In genomic region chr12:80833541-80833940, GRCm38 (mm10) we compare ENCODE assay signal across 9 mouse cellular contexts. TPM values are rescaled to one million over a fixed set of nuclear protein-coding genes. Genes with fewer than 3 reads are reported as not detected.
DNase-seq lines count a peak whose midpoint lies in the region; ATAC-seq and TF ChIP-seq lines count a peak whose summit lies in the region.
"Had no signal": no experiment of that assay in that cellular context is flagged by ENCODE, and none has a peak within 500 bp of the region (broad histone marks: within the 10 kb centered on the region; RNA-seq: fewer than 3 reads in every experiment).

No protein-coding gene starts in this region.

- H3K36me3 ChIP-seq in heart, adult 2 months (ENCODE audit: control insufficient read depth, insufficient read depth, low read length) = peaks cover 69% of the 10 kb centered on the region
- 0 out of 2 replicates have a peak, but pooled peaks cover 4% of the 10 kb centered on the region for H3K36me3 ChIP-seq in heart, embryonic 10.5 days
- 0 out of 2 replicates have a peak, but pooled peaks cover 4% of the 10 kb centered on the region for H3K36me3 ChIP-seq in lung, postnatal 0 days (ENCODE audit: insufficient read depth, low read length)
- H3K36me3 ChIP-seq in forebrain, postnatal 0 days (ENCODE audit: insufficient read depth) = no peaks in the 10 kb centered on the region
- peaks cover 3% of the 10 kb centered on the region; the same call in 1 of the 2 replicates for H3K36me3 ChIP-seq in midbrain, embryonic 13.5 days

- DNase-seq in heart, adult 2 months = peak in 1 of 2 experiments; percentile 73
- no peak for DNase-seq in heart, embryonic 10.5 days (ENCODE audit: low spot score)
- DNase-seq in B cell, adult 2 months = peak; percentile 31 to 39
- peak; percentile 68 for DNase-seq in lung, postnatal 0 days (ENCODE audit: low spot score)
- no peak for DNase-seq in forebrain, postnatal 0 days
- no peak for DNase-seq in neural tube, embryonic 10.5 days (ENCODE audit: extremely low spot score, low spot score)
- DNase-seq: gastrocnemius, postnatal 14 days had no signal

- no peak overlapping the region for H3K4me3 ChIP-seq in heart, adult 2 months
- H3K4me3 ChIP-seq in heart, embryonic 10.5 days = no peak overlapping the region
- no peak overlapping the region for H3K4me3 ChIP-seq in brown adipose tissue, adult 24 weeks (ENCODE audit: insufficient read depth, low read depth, low read length)
- no peak overlapping the region for H3K4me3 ChIP-seq in lung, postnatal 0 days (ENCODE audit: low read depth, low read length)
- no peak overlapping the region for H3K4me3 ChIP-seq in forebrain, postnatal 0 days (ENCODE audit: low read depth, low read length)
- H3K4me3 ChIP-seq in midbrain, embryonic 13.5 days (replicated peaks) = no peak overlapping the region

- WGBS in heart, adult 2 months = 10% methylated on average over 2 of the region's 2 CpGs
- 29% methylated on average over 2 of the region's 2 CpGs for WGBS in heart, embryonic 10.5 days
- 35% methylated on average over 2 of the region's 2 CpGs for WGBS in lung, postnatal 0 days
- 56% methylated on average over 2 of the region's 2 CpGs for WGBS in forebrain, postnatal 0 days
- WGBS in midbrain, embryonic 13.5 days = 79% methylated on average over 2 of the region's 2 CpGs

- no peak overlapping the region for H3K4me2 ChIP-seq in lung, postnatal 0 days (replicated peaks; ENCODE audit: low read depth, low read length)
- H3K4me2 ChIP-seq in forebrain, postnatal 0 days (ENCODE audit: low read depth) = no peak overlapping the region
- no peak overlapping the region for H3K4me2 ChIP-seq in midbrain, embryonic 13.5 days (replicated peaks)

- TF ChIP-seq EP300 in heart, adult 2 months (IDR thresholded peaks at IDR 0.05; ENCODE audit: insufficient read depth, low read depth, low read length) = no peak
- TF ChIP-seq EP300 in lung, postnatal 0 days (IDR thresholded peaks at IDR 0.05) = peak; percentile 92

- H3K9me3 ChIP-seq in heart, embryonic 10.5 days = no peaks in the 10 kb centered on the region
- H3K9me3 ChIP-seq in lung, postnatal 0 days (ENCODE audit: low read length) = no peaks in the 10 kb centered on the region
- no peaks in the 10 kb centered on the region for H3K9me3 ChIP-seq in forebrain, postnatal 0 days (ENCODE audit: low read length)
- H3K9me3 ChIP-seq in midbrain, embryonic 13.5 days = no peaks in the 10 kb centered on the region

- TF ChIP-seq POLR2A in heart, adult 2 months (IDR thresholded peaks at IDR 0.05; ENCODE audit: insufficient read depth, low read depth, low read length) = no peak

- peak; percentile 69 for TF ChIP-seq CTCF in heart, adult 2 months (IDR thresholded peaks at IDR 0.05)
- TF ChIP-seq CTCF in lung, postnatal 0 days (IDR thresholded peaks at IDR 0.05) = peak; percentile 28
- TF ChIP-seq CTCF in forebrain, postnatal 0 days (IDR thresholded peaks at IDR 0.05; ENCODE audit: low read depth) = no peak

- H3K79me2 ChIP-seq in heart, adult 2 months (replicated peaks; ENCODE audit: control insufficient read depth, insufficient read depth, low read length) = peaks cover 10% of the 10 kb centered on the region

- peaks cover 37% of the 10 kb centered on the region for H3K4me1 ChIP-seq in heart, adult 2 months (ENCODE audit: control insufficient read depth, insufficient read depth, low read length)
- H3K4me1 ChIP-seq in heart, embryonic 10.5 days = peaks cover 11% of the 10 kb centered on the region
- peaks cover 27% of the 10 kb centered on the region for H3K4me1 ChIP-seq in brown adipose tissue, adult 24 weeks (ENCODE audit: control insufficient read depth, insufficient read depth, insufficient read length, low read length)
- peaks cover 47% of the 10 kb centered on the region for H3K4me1 ChIP-seq in lung, postnatal 0 days (ENCODE audit: insufficient read depth, low read depth, low read length)
- H3K4me1 ChIP-seq in forebrain, postnatal 0 days (ENCODE audit: insufficient read depth) = no peaks in the 10 kb centered on the region; the same call in 1 of the 2 replicates
- no peaks in the 10 kb centered on the region for H3K4me1 ChIP-seq in midbrain, embryonic 13.5 days (replicated peaks)

- intact Hi-C loops in heart, adult 2 months (cut with DNase I) = loop anchor here (1.0 to 2.0 kb wide), 3 partner anchors 19 to 52 kb away; no protein-coding TSS in a partner anchor

- no peak overlapping the region for H3K9ac ChIP-seq in heart, adult 2 months (ENCODE audit: low read depth, low read length)
- H3K9ac ChIP-seq in lung, postnatal 0 days (replicated peaks; ENCODE audit: low read depth) = no peak overlapping the region
- H3K9ac ChIP-seq in forebrain, postnatal 0 days = no peak overlapping the region
- H3K9ac ChIP-seq in midbrain, embryonic 13.5 days (replicated peaks) = no peak overlapping the region

- peak overlapping the region; percentile 83 for H3K27ac ChIP-seq in heart, adult 2 months
- H3K27ac ChIP-seq in heart, embryonic 10.5 days = no peak overlapping the region
- H3K27ac ChIP-seq in brown adipose tissue, adult 24 weeks (replicated peaks; ENCODE audit: low read depth, low read length) = peak overlapping the region; percentile 97
- H3K27ac ChIP-seq in lung, postnatal 0 days (ENCODE audit: low read length) = peak overlapping the region; percentile 57; the same call in 1 of the 2 replicates
- H3K27ac ChIP-seq in forebrain, postnatal 0 days (ENCODE audit: low read depth, low read length) = no peak overlapping the region
- no peak overlapping the region for H3K27ac ChIP-seq in midbrain, embryonic 13.5 days

- ATAC-seq in lung, postnatal 0 days = peak; percentile 59
- ATAC-seq in forebrain, postnatal 0 days = no peak
- no peak for ATAC-seq in midbrain, embryonic 13.5 days

- H3K27me3 ChIP-seq in heart, adult 2 months (ENCODE audit: control insufficient read depth, insufficient read depth, low read length) = no peaks in the 10 kb centered on the region
- no peaks in the 10 kb centered on the region for H3K27me3 ChIP-seq in heart, embryonic 10.5 days (ENCODE audit: insufficient read depth, poor library complexity, severe bottlenecking)
- H3K27me3 ChIP-seq in lung, postnatal 0 days (replicated peaks; ENCODE audit: insufficient read depth, low read length) = no peaks in the 10 kb centered on the region
- H3K27me3 ChIP-seq in forebrain, postnatal 0 days (ENCODE audit: insufficient read depth, low read length) = no peaks in the 10 kb centered on the region
- no peaks in the 10 kb centered on the region for H3K27me3 ChIP-seq in midbrain, embryonic 13.5 days

RNA-seq across cellular contexts. Expression of gene Susd6, which starts 43.2 kb away (rescaled TPM):
- 10 to 100 TPM; 67.4 to 78.6 TPM for total RNA-seq in heart, adult 2 months (2021)
- 50.1 and 75.8 TPM in 2 replicates for polyA plus RNA-seq in heart, adult 2 months (2012; rRNA removed)
- 14.9 and 16.5 TPM in 2 replicates for polyA plus RNA-seq in heart, embryonic 10.5 days (2016; fragmentation: Nextera tagmentation; extraction: Ambion mirVana)
- 12.1 and 13.8 TPM in 2 replicates for polyA plus RNA-seq in brown adipose tissue, adult 24 weeks (2012; ENCODE audit: insufficient read depth, insufficient read length, missing spikeins)
- polyA plus RNA-seq in lung, postnatal 0 days (2015; fragmentation: Nextera tagmentation; extraction: Ambion mirVana) = 26.5 and 34.9 TPM in 2 replicates
- 12.5 and 15.3 TPM in 2 replicates for total RNA-seq in forebrain, postnatal 0 days (2014; rRNA removed)
- polyA plus RNA-seq in forebrain, postnatal 0 days (2015; fragmentation: Nextera tagmentation; extraction: Ambion mirVana) = 6.8 and 8.0 TPM in 2 replicates
- polyA plus RNA-seq in midbrain, embryonic 13.5 days (2015; fragmentation: Nextera tagmentation; extraction: Ambion mirVana) = 13.0 and 14.5 TPM in 2 replicates

Comparison
In these comparisons a context has a peak if more than half of its experiments do, and no peak if none do; other contexts are left out.
1. H3K27ac ChIP-seq: peak in heart, adult 2 months (single experiment), brown adipose tissue, adult 24 weeks (single experiment) and lung, postnatal 0 days (single experiment); none in heart, embryonic 10.5 days (single experiment), forebrain, postnatal 0 days (single experiment) and midbrain, embryonic 13.5 days (single experiment).
2. DNase-seq: peak in B cell, adult 2 months (2 of 2) and lung, postnatal 0 days (single experiment); none in heart, embryonic 10.5 days (single experiment), forebrain, postnatal 0 days (single experiment) and neural tube, embryonic 10.5 days (single experiment).